Mouse (Mus musculus) lung, adult 2 months (tissue): ENCODE measurements around the gene Strn.

Experiments used
- CTCF ChIP-seq: fragments of 200-500 bp; IDR thresholded peaks from 2 replicates; pipeline ENCODE4 v1.5.1; 2011; ENCODE audit warnings: mild to moderate bottlenecking, low read length, control low read depth; ENCODE audit not compliant: insufficient read depth
- POLR2A ChIP-seq: fragments of 200-500 bp; IDR thresholded peaks from 2 replicates; pipeline ENCODE4 v1.6.1; 2011; ENCODE audit warnings: low read depth, mild to moderate bottlenecking, control low read depth, low read length, borderline replicate concordance; ENCODE audit errors: extremely low read depth

DNA sequence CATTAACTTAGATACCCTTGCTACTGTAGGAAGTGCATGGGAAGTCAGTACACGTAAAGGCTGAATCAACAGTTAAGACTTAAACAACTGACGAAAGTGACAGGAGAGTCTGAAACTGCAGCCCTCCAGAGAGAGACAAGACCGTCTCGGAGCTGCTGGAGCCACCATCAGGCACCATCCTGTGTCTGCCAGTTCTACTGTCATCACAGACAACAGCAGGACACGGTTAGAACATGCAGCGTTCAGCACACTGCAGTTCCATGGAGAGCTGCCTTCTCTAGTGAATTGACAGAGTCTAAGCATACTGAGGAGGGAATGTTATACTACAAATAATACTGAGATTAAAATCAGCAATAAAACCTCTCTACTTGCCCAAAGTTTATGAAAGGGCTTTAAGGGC, 54.6 kb downstream of the Strn start:
- TF ChIP-seq POLR2A: no peak
- TF ChIP-seq CTCF: no peak
